Mouse (Mus musculus) thymus, postnatal 0 days (tissue): ENCODE data around the gene Dmgdh. TPM values are rescaled to one million over a fixed set of nuclear protein-coding genes. Genes with fewer than 3 reads are reported as not detected.

Source experiments
- DNase-seq: peaks from one replicate; pipeline ENCODE4 v3.0.0-alpha.2; 2015; ENCODE audit warnings: low spot score
- microRNA-seq: library from miRNA; unstranded; fragments of <30 nt; microRNA quantifications from one replicate; pipeline ENCODE4, GENCODE M21; 2016; ENCODE audit warnings: borderline number of aligned reads
- polyA plus RNA-seq: library from polyadenylated mRNA; unstranded; fragments of >200 nt; fragmentation: Nextera tagmentation; extraction: Ambion mirVana; gene quantifications from 2 replicates; pipeline ENCODE4 v1.2.1, GENCODE M21; 2015

Gene Dmgdh
- polyA plus RNA-seq, 1 experiment from 2014 or later: not detected

DNA sequence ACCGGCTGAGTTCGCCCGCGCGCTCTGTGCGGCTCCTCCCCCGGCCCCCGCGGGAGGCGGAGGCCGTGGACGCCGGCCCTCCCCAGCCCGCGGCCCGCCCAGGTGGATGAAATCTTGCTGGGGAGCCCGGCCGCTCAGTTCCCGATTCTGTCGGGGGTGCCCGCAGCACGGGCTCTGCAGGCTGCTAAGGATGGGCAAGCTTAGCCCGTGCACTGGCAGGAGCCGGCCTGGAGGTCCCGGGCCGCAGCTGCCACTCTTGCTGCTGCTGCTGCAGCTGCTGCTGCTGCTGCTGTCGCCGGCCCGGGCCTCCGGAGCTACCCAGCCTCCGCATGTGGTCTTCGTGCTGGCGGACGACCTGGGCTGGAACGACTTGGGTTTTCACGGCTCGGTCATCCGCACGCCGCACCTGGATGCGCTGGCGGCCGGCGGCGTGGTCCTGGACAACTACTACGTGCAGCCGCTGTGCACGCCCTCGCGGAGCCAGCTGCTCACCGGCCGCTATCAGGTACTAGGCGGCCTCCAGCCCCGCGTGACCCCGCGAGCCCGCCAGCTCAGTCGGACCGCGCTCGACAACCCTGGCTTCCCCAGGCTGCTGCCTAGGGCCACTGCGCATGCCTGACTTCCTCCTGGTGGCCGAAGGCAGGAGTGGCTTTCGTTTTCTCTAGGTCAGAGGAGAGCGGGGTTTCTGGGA, 97.5 kb downstream of the Dmgdh start, which contains the start of gene Arsb:
Gene Arsb, plus strand, starts transcription at position 43 of the 691 bp plus-strand sequence.
- DNase-seq: peak; percentile 66

GRCm38 (mm10) chr13:93772279-93772636, 98.0 kb downstream of the Dmgdh start:
- DNase-seq: peak; percentile 14

DNA sequence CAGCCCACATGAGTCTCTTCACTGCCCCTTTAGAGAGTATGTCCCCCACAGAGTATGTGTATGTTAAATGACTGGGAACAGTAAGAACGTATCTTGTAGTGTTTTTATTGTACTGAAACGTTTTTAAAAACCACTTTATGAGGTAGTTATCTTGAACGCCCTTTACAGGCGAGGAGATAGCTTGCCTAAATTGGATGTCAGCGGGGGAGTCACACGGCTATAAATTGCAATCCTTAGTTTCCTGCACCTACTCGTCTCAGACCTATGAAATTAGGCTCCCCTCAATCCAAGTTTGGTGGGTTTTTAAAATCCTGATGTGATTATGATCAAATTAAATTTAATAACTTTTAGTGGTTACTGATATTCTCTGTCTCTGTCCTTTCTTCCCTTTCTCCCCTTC, 98.6 kb downstream of the Dmgdh start:
- no peak for DNase-seq

DNA sequence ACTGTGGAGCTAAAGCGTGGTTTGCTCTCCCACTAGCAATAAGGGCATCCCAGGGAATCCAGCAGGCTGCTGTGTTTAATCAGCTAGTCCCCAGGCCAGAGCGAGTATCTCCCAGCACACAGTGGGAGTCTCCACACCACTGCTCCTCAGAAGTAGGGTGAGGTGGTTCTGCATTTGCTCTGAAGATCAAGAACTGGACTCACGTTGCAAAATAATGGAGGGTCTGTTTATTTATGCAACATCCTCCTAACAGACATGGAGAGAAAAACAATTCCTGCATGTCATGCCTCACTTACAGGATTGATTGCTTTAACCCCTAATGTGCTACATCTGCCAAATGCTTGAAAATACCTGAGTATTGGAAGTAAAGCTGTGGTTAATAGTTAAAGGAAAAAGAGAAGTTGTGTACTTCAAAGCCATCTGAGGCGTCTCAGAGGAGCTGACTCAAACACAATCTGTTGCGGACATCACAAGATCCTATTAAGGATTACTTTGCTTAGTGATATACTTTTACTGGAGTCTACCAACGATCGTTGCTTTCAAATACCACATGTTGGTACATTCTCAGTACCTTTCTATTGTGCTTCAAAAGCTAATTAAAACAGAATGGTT, 99.6 kb downstream of the Dmgdh start:
- DNase-seq: no peak

DNA sequence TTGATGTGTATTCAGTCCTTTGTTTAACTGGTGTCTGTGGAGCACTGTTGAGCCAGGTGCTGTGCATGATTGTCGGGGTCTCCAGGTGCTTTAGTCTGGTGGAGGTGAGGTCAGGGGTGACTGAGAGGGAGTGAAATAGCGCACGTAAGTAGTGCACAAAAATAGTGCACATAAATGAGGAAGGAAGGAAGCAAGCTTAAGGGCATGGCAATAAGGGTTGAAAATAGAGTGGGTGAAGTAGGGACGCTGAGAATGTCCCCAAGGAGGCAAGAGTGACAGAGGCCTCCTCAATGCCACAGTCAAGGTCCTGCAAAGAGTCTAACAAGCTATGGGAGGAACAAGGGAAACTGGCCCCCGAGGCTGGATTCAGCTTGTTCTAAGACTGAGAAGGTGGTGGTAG, 108.6 kb downstream of the Dmgdh start:
- no peak for DNase-seq

DNA sequence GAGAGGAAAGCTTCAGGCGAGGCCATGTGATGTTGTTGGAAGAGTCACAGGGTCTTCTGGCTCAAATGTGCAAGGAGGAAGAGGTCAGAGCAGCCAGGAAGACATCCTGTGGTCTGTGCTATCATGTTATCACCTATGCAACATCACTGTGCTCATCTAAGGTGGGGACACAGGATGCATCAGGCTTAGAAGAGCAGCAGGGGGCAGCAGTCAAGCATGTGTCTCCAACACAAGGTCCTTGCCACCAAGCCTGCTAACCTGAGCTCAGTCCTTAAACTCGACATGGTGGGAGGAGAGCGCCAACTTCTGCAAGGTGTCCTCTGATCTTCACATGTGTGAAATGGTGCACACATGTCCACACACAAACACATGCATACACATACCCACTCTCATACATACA, 111.1 kb downstream of the Dmgdh start:
- peak; percentile 66 for DNase-seq

DNA sequence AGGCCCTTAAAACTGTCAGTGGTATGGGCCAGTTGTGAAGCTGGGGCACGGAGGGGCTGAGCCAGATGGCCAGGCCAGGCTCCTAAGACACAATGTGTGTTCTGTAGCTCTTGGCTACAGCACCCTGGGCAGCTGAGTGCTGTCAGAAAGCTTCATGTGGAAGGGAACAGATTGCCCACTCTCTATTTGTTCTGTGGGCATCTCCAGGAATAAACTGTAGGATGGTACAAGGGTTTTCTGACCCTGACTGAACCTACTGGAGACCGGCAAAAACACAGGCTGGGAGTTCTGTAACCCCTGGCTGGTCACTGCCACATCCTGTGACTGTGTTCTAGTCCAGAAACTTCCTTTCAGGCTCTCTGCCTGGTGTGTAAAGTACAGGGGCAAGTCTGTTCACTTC, 111.8 kb downstream of the Dmgdh start:
- no peak for DNase-seq

DNA sequence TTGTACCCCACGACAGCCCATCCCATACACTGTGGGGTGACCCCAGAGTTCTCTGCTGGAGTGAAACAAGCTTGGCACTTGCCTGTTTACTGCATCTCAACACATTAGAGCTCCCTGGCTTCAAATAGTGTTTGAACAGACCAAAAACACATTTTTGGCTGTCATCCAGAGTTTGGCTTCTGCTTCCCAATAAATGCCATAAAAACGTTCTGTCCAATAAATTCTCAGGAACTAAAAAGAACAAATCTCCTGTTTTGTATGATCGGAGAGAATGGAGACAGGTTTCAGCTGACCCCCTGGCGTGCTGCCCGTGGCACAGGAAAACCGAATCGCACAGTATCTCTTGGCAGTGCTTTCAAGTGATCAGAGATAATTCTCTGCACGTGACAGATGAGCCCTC, 113.4 kb downstream of the Dmgdh start:
- DNase-seq: no peak

DNA sequence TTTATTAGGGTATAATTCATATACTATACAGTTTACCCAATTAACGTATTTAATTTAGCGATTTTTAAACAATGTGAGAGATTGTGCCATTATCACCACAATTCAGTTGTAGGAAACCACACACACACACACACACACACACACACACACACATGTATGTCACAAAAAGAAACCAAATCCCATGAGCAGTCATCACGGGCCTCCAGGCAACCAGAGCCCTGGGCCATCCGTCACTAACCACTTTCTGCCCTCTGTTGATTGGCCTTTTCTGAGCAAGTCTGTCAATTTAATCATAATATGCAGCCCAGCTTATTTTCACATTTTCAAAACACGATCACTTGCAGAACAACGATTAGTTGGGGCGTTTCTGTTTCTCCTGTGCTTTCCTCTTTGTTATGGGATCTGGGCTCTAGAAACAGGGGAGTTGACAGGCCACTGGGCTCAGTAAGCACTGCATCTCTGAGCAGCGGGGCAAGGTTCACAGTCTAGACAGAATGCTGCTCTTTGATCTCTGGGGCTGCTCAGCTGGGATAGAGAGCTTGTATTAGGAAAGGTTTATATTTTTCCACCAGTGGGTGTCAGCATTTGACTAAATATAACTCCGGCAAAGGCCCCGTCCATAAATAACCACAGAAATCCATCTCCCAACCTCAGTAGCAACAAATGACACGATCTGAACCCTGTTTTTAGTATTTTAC, 118.9 kb downstream of the Dmgdh start:
- DNase-seq: peak; percentile 73

- DNase-seq: no peak
Measured at GRCm38 (mm10) chr13:93793643-93794182, 119.5 kb downstream of the Dmgdh start.

DNA sequence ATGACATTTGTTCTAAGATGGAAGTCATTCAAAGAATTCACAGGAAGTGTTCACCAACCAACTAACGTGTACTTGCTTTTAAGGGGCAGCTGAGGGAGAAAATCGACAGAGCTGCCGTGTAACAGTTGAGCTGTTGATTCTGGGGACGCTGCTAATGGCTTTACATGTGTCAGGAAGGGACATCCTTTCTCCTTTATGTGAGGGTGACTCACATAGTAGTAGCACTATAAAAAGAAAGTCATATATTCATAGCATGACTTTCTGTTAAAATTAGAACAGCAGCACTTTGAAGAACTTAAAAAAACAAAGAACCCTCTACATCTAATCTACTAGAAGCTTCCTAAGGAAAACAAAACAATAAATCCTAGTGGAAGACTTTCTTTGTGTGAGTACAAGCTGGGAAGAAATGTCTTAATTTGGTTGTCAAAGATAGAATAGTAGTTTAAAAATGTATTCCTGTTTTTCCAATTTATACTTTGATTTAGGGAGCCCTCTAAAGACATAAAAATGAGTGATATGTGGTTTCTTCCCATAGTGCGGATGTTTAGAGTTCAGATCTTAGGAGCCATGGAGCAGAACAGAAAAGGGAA, 122.9 kb downstream of the Dmgdh start:
- no peak for DNase-seq

Small RNA genes within 50 kb of the gene (microRNA-seq; reads per million reads assigned to microRNA genes)
- gene Mir5624: not detected

Other genes starting within 250 kb of the Dmgdh start
- 4.7 and 6.0 TPM in 2 replicates for gene Jmy, start 174.6 kb upstream of the Dmgdh start, polyA plus RNA-seq
- 0.14 and 0.20 TPM in 2 replicates for gene Bhmt, start 36.5 kb upstream of the Dmgdh start, polyA plus RNA-seq
- not detected in 2 replicates for gene Bhmt2, start 131 bp upstream of the Dmgdh start, polyA plus RNA-seq
- 3.2 and 3.7 TPM in 2 replicates for gene Arsb, start 97.2 kb downstream of the Dmgdh start, polyA plus RNA-seq